Mouse (Mus musculus) monocyte, adult 59 days (primary cell): Measurements from ENCODE around the gene Slc9a7. TPM values are rescaled to one million over a fixed set of nuclear protein-coding genes. Genes with fewer than 3 reads are reported as not detected.

Experiments
- total RNA-seq, 2 experiments: library from RNA; stranded (reverse); gene quantifications; one replicate each; pipeline ENCODE4 v1.2.4; 2023

Slc9a7 gene
- total RNA-seq = 10 to 100 TPM; 11.0 to 14.4 TPM

GRCm38 (mm10) chrX:20291282-20292039 lies at the start of gene Slc9a7:
Slc9a7 (minus strand) TSS chrX:20291807.

DNA sequence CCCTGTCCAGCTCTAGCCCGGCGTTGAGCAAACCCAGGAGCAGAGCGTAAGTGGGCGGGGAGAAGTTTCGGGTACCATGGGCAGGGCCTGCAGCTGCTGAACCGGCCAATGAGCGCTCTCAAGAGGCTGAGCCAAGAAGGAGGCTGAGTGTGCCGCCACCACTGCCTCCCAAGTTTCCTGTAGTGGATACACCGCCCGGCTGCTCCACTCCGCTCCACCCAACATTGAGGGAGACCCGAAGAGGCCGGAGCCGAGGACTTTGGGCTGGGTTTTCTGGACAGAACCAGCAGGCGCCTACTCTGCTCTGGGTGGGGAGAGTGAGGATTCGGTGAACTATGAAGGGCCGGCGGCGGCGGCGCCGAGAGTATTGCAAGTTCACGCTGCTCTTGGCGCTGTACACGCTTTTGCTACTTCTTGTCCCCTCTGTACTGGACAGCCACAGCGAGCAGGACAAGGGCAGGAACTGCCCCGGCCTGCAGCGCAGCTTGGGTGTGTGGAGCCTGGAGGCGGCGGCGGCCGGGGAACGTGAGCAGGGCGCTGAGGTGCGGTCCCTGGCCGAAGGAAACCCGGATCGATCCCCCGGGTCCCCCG lies 232.1 kb downstream of the Slc9a7 start, which contains the start of gene Chst7:
TSS of gene Chst7 (plus strand) at position 180 of the 591 bp plus-strand sequence.

Other genes starting within 250 kb of the Slc9a7 start
- under 1 TPM in 1 of 2 experiments, not detected in 1; 0.46 TPM for gene Chst7, start 232.2 kb downstream of the Slc9a7 start, total RNA-seq
- gene Rp2, start 72.7 kb upstream of the Slc9a7 start, total RNA-seq = 10 to 100 TPM; 97.2 to 97.7 TPM
- gene Jade3, start 133.9 kb upstream of the Slc9a7 start, total RNA-seq = 1 to 10 TPM; 4.6 to 5.7 TPM